Mouse (Mus musculus): ENCODE data around the gene Arhgap44. TPM values are rescaled to one million over a fixed set of nuclear protein-coding genes. Genes with fewer than 3 reads are reported as not detected.

Arhgap44 gene
- polyA plus RNA-seq, 1 experiment from 2014 or later, result 2.8 TPM

GRCm38 (mm10) chr11:65126566-65126965 is 36.2 kb downstream of the Arhgap44 start:
- Histone ChIP-seq H3K36me3 (no peaks in the 10 kb centered on the region), H3K27me3 (ENCODE audit: low read depth, poor library complexity, severe bottlenecking) (no peaks in the 10 kb centered on the region), H3K27ac (no peak overlapping the region), H3K4me3 (no peak overlapping the region), H3K9me3 (replicated peaks) (no peaks in the 10 kb centered on the region), H3K4me1 (peaks cover 10% of the 10 kb centered on the region)
- WGBS, result 84% methylated on average over 9 of the region's 9 CpGs
- DNase-seq (ENCODE audit: low spot score), result no peak

- Histone ChIP-seq H3K36me3 (no peaks in the 10 kb centered on the region), H3K9me3 (replicated peaks) (no peaks in the 10 kb centered on the region), H3K27me3 (ENCODE audit: low read depth, poor library complexity, severe bottlenecking) (no peaks in the 10 kb centered on the region), H3K4me1 (peaks cover 10% of the 10 kb centered on the region), H3K27ac (0 out of 2 replicates have a peak overlapping the region, but pooled peaks have one; percentile 53), H3K4me3 (no peak overlapping the region)
- 69% methylated on average over 8 of the region's 8 CpGs for WGBS
- no peak for DNase-seq (ENCODE audit: low spot score)
Observed at GRCm38 (mm10) chr11:65124913-65125418, 37.8 kb downstream of the Arhgap44 start.

- no peaks in the 10 kb centered on the region for H3K9me3 ChIP-seq (replicated peaks)
- H3K4me1 ChIP-seq, result peaks cover 7% of the 10 kb centered on the region
- no peaks in the 10 kb centered on the region for H3K36me3 ChIP-seq
- no peaks in the 10 kb centered on the region for H3K27me3 ChIP-seq (ENCODE audit: low read depth, poor library complexity, severe bottlenecking)
- no peak for DNase-seq (ENCODE audit: low spot score)
- WGBS, result 90% methylated on average over 4 of the region's 4 CpGs
- H3K4me3 ChIP-seq, result no peak overlapping the region
- no peak overlapping the region for H3K27ac ChIP-seq
Observed at GRCm38 (mm10) chr11:65120276-65120675, 42.5 kb downstream of the Arhgap44 start.

GRCm38 (mm10) chr11:65115811-65116210 is 47.0 kb downstream of the Arhgap44 start:
- Histone ChIP-seq H3K27me3 (ENCODE audit: low read depth, poor library complexity, severe bottlenecking) (no peaks in the 10 kb centered on the region), H3K36me3 (no peaks in the 10 kb centered on the region), H3K27ac (no peak overlapping the region), H3K4me3 (no peak overlapping the region), H3K9me3 (replicated peaks) (no peaks in the 10 kb centered on the region), H3K4me1 (0 out of 2 replicates have a peak, but pooled peaks cover 6% of the 10 kb centered on the region)
- no peak for DNase-seq (ENCODE audit: low spot score)
- WGBS, result 89% methylated on average over 6 of the region's 6 CpGs

GRCm38 (mm10) chr11:65112086-65112485 is 50.7 kb downstream of the Arhgap44 start:
- Histone ChIP-seq H3K4me3 (no peak overlapping the region), H3K36me3 (no peaks in the 10 kb centered on the region), H3K27me3 (ENCODE audit: low read depth, poor library complexity, severe bottlenecking) (no peaks in the 10 kb centered on the region), H3K4me1 (0 out of 2 replicates have a peak, but pooled peaks cover 9% of the 10 kb centered on the region), H3K9me3 (replicated peaks) (no peaks in the 10 kb centered on the region), H3K27ac (no peak overlapping the region)
- WGBS, result 60% methylated on average over 4 of the region's 4 CpGs
- no peak for DNase-seq (ENCODE audit: low spot score)

- Histone ChIP-seq H3K36me3 (no peaks in the 10 kb centered on the region), H3K27ac (no peak overlapping the region), H3K4me1 (0 out of 2 replicates have a peak, but pooled peaks cover 13% of the 10 kb centered on the region), H3K9me3 (replicated peaks) (no peaks in the 10 kb centered on the region), H3K27me3 (ENCODE audit: low read depth, poor library complexity, severe bottlenecking) (no peaks in the 10 kb centered on the region), H3K4me3 (no peak overlapping the region)
- WGBS, result 70% methylated on average over 5 of the region's 5 CpGs
- no peak for DNase-seq (ENCODE audit: low spot score)
Observed at GRCm38 (mm10) chr11:65111651-65112050, 51.1 kb downstream of the Arhgap44 start.

GRCm38 (mm10) chr11:65110058-65110457 is 52.7 kb downstream of the Arhgap44 start:
- Histone ChIP-seq H3K27me3 (ENCODE audit: low read depth, poor library complexity, severe bottlenecking) (no peaks in the 10 kb centered on the region), H3K4me3 (no peak overlapping the region), H3K36me3 (no peaks in the 10 kb centered on the region), H3K9me3 (replicated peaks) (no peaks in the 10 kb centered on the region), H3K27ac (no peak overlapping the region), H3K4me1 (0 out of 2 replicates have a peak, but pooled peaks cover 13% of the 10 kb centered on the region)
- no peak for DNase-seq (ENCODE audit: low spot score)
- WGBS, result 80% methylated on average over 10 of the region's 10 CpGs

- H3K4me3 ChIP-seq, result no peak overlapping the region
- no peak overlapping the region; the same call in 1 of the 2 replicates for H3K27ac ChIP-seq
- 75% methylated on average over 5 of the region's 5 CpGs for WGBS
- 0 out of 2 replicates have a peak, but pooled peaks cover 13% of the 10 kb centered on the region for H3K4me1 ChIP-seq
- H3K27me3 ChIP-seq (ENCODE audit: low read depth, poor library complexity, severe bottlenecking), result no peaks in the 10 kb centered on the region
- no peak for DNase-seq (ENCODE audit: low spot score)
- no peaks in the 10 kb centered on the region for H3K9me3 ChIP-seq (replicated peaks)
- no peaks in the 10 kb centered on the region for H3K36me3 ChIP-seq
Observed at GRCm38 (mm10) chr11:65107734-65108171, 55.0 kb downstream of the Arhgap44 start.

- Histone ChIP-seq H3K9me3 (replicated peaks) (no peaks in the 10 kb centered on the region), H3K27ac (no peak overlapping the region), H3K27me3 (ENCODE audit: low read depth, poor library complexity, severe bottlenecking) (no peaks in the 10 kb centered on the region), H3K4me1 (0 out of 2 replicates have a peak, but pooled peaks cover 13% of the 10 kb centered on the region), H3K4me3 (no peak overlapping the region), H3K36me3 (no peaks in the 10 kb centered on the region)
- WGBS, result 79% methylated on average over 4 of the region's 4 CpGs
- no peak for DNase-seq (ENCODE audit: low spot score)
Observed at GRCm38 (mm10) chr11:65107151-65107550, 55.6 kb downstream of the Arhgap44 start.

- DNase-seq (ENCODE audit: low spot score), result no peak
- H3K9me3 ChIP-seq (replicated peaks), result no peaks in the 10 kb centered on the region
- WGBS, result 92% methylated on average over 3 of the region's 3 CpGs
- H3K27ac ChIP-seq, result no peak overlapping the region
- no peaks in the 10 kb centered on the region for H3K27me3 ChIP-seq (ENCODE audit: low read depth, poor library complexity, severe bottlenecking)
- H3K4me1 ChIP-seq, result 0 out of 2 replicates have a peak, but pooled peaks cover 7% of the 10 kb centered on the region
- no peaks in the 10 kb centered on the region for H3K36me3 ChIP-seq
- H3K4me3 ChIP-seq, result no peak overlapping the region
Observed at GRCm38 (mm10) chr11:65104076-65104475, 58.7 kb downstream of the Arhgap44 start.

- Histone ChIP-seq H3K27me3 (ENCODE audit: low read depth, poor library complexity, severe bottlenecking) (no peaks in the 10 kb centered on the region), H3K36me3 (no peaks in the 10 kb centered on the region), H3K4me1 (peaks cover 4% of the 10 kb centered on the region; the same call in 1 of the 2 replicates), H3K9me3 (replicated peaks) (no peaks in the 10 kb centered on the region), H3K4me3 (no peak overlapping the region), H3K27ac (no peak overlapping the region)
- DNase-seq (ENCODE audit: low spot score), result peak; percentile 8
- WGBS, result 87% methylated on average over 11 of the region's 11 CpGs
Observed at GRCm38 (mm10) chr11:65101206-65101605, 61.6 kb downstream of the Arhgap44 start.

GRCm38 (mm10) chr11:65100031-65100430 is 62.7 kb downstream of the Arhgap44 start:
- Histone ChIP-seq H3K9me3 (replicated peaks) (no peaks in the 10 kb centered on the region), H3K27ac (no peak overlapping the region), H3K4me3 (no peak overlapping the region), H3K4me1 (peaks cover 4% of the 10 kb centered on the region; the same call in 1 of the 2 replicates), H3K36me3 (no peaks in the 10 kb centered on the region), H3K27me3 (ENCODE audit: low read depth, poor library complexity, severe bottlenecking) (no peaks in the 10 kb centered on the region)
- peak; percentile 13 for DNase-seq (ENCODE audit: low spot score)
- WGBS, result 91% methylated on average over 8 of the region's 8 CpGs

- 75% methylated on average over 4 of the region's 4 CpGs for WGBS
- no peak overlapping the region for H3K4me3 ChIP-seq
Observed at GRCm38 (mm10) chr11:65097526-65098070, 65.2 kb downstream of the Arhgap44 start.

More at GRCm38 (mm10) chr11:65097526-65098070, 65.2 kb downstream of the Arhgap44 start:
- no peak overlapping the region for H3K27ac ChIP-seq
- H3K27me3 ChIP-seq (ENCODE audit: low read depth, poor library complexity, severe bottlenecking), result no peaks in the 10 kb centered on the region
- H3K4me1 ChIP-seq, result peaks cover 4% of the 10 kb centered on the region; the same call in 1 of the 2 replicates
- no peaks in the 10 kb centered on the region for H3K9me3 ChIP-seq (replicated peaks)
- peak; percentile 15 for DNase-seq (ENCODE audit: low spot score)
- no peaks in the 10 kb centered on the region for H3K36me3 ChIP-seq

All from limb, embryonic 10.5 days (tissue).